Mouse (Mus musculus) lung, embryonic 16.5 days (tissue): ENCODE results near the gene Mettl9. TPM values are rescaled to one million over a fixed set of nuclear protein-coding genes. Genes with fewer than 3 reads are reported as not detected.
A peak's percentile ranks its signal among the peaks of the same experiment; 100 is the strongest.

ENCODE experiments used
- ATAC-seq: fragments of 200-750 bp; cut with Nextera tagmentation; 2 replicates; pipeline ENCODE4 v1.8.0; 2017; ENCODE audit warnings: low read depth, mild to moderate bottlenecking, moderate library complexity
- H3K27ac ChIP-seq: fragments of 300-500 bp; sonication (generic); 2 replicates; pipeline ENCODE4 v1.5.1; 2014; ENCODE audit warnings: mild to moderate bottlenecking, control low read depth, low read length
- H3K27me3 ChIP-seq: fragments of 300-500 bp; sonication (generic); 2 replicates; pipeline ENCODE4 v1.6.1; 2014; ENCODE audit warnings: low read depth, low read length, mixed read lengths; ENCODE audit not compliant: control insufficient read depth, insufficient read depth
- H3K36me3 ChIP-seq: fragments of 300-500 bp; sonication (generic); 2 replicates; pipeline ENCODE4 v1.6.1; 2014; ENCODE audit warnings: low read length; ENCODE audit not compliant: control insufficient read depth, insufficient read depth
- H3K4me1 ChIP-seq: fragments of 300-500 bp; sonication (generic); replicated peaks from 2 replicates; pipeline ENCODE4 v1.6.1; 2014; ENCODE audit warnings: low read length, mixed read lengths; ENCODE audit not compliant: control insufficient read depth, insufficient read depth
- H3K4me2 ChIP-seq: fragments of 300-500 bp; sonication (generic); 2 replicates; pipeline ENCODE4 v1.6.1; 2014; ENCODE audit warnings: low read depth, low read length, control low read depth
- H3K4me3 ChIP-seq: fragments of 300-500 bp; sonication (generic); 2 replicates; pipeline ENCODE4 v1.5.1; 2014; ENCODE audit warnings: mild to moderate bottlenecking, low read length, control low read depth
- H3K9ac ChIP-seq: fragments of 300-500 bp; sonication (generic); 2 replicates; pipeline ENCODE4 v1.6.1; 2014; ENCODE audit warnings: low read length, control low read depth
- H3K9me3 ChIP-seq: fragments of 300-500 bp; sonication (generic); 2 replicates; pipeline ENCODE4 v1.6.1; 2016; ENCODE audit warnings: low read length; ENCODE audit not compliant: control insufficient read depth
- WGBS: fragments of 180-500 bp; shearing (Covaris S2); extraction: QIAGEN DNeasy Blood & Tissue Kit; methylation state at CpG from one replicate; pipeline ENCODE4 v1.1.7; 2014; 5-methylcytosine and 5-hydroxymethylcytosine counted together
- polyA plus RNA-seq: library from polyadenylated mRNA; unstranded; fragments of >200 nt; fragmentation: Nextera tagmentation; extraction: Ambion mirVana; gene quantifications from 2 replicates; pipeline ENCODE4 v1.2.1, GENCODE M21; 2015

The Mettl9 gene
- polyA plus RNA-seq, 1 experiment from 2014 or later = 116 TPM

DNA sequence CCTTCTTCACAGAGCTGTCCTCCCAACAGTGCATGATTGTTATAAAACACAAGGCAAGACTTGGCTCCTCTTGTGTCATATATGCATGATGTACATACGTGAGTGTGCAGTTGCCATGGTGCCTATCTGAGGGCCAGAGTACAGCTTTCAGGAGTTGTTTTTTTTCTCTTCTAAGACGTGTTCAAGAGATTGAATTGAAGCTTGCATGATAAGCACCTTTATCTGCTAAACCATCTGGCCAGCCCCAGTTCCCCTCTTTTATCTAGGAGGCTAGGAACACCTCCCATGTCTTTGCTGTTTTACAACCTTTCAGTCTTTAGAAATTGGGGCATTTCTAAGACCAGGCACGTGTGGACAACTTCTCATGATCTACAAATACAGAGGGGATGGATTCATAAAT is 77.5 kb downstream of the Mettl9 start:
- no peak for ATAC-seq
- Histone ChIP-seq H3K4me3 (no peak overlapping the region), H3K4me2 (no peak overlapping the region), H3K9me3 (no peaks in the 10 kb centered on the region), H3K9ac (no peak overlapping the region), H3K27ac (no peak overlapping the region), H3K36me3 (no peaks in the 10 kb centered on the region), H3K27me3 (no peaks in the 10 kb centered on the region), H3K4me1 (no peaks in the 10 kb centered on the region)
- WGBS = 50% methylated on average over 3 of the region's 3 CpGs

GRCm38 (mm10) chr7:121120143-121120818 is 86.0 kb downstream of the Mettl9 start:
- no peak overlapping the region for H3K9ac ChIP-seq
- H3K4me3 ChIP-seq = no peak overlapping the region
- peak; percentile 76 for ATAC-seq
- no peak overlapping the region for H3K4me2 ChIP-seq
- no peaks in the 10 kb centered on the region for H3K4me1 ChIP-seq
- WGBS = 8% methylated on average over 10 of the region's 10 CpGs
- H3K9me3 ChIP-seq = no peaks in the 10 kb centered on the region
- H3K27ac ChIP-seq = no peak overlapping the region
- H3K27me3 ChIP-seq = no peaks in the 10 kb centered on the region
- H3K36me3 ChIP-seq = no peaks in the 10 kb centered on the region

Other genes starting within 250 kb of the Mettl9 start
- not detected in 2 replicates for gene Gm5737, start 222.1 kb upstream of the Mettl9 start, polyA plus RNA-seq
- gene Eef2k, start 191.6 kb upstream of the Mettl9 start, polyA plus RNA-seq = 48.5 and 54.6 TPM in 2 replicates
- gene Polr3e, start 116.7 kb upstream of the Mettl9 start, polyA plus RNA-seq = 27.7 and 28.3 TPM in 2 replicates
- gene Cdr2, start 52.1 kb upstream of the Mettl9 start, polyA plus RNA-seq = 8.5 and 9.2 TPM in 2 replicates
- gene Mfsd13b, start 51.9 kb upstream of the Mettl9 start, polyA plus RNA-seq = 0.23 TPM in 1 of 2 replicates, not detected in the other
- 2.3 and 2.4 TPM in 2 replicates for gene Igsf6, start 40.1 kb downstream of the Mettl9 start, polyA plus RNA-seq
- 0.05 and 0.31 TPM in 2 replicates for gene Otoa, start 47.2 kb downstream of the Mettl9 start, polyA plus RNA-seq